Mouse (Mus musculus) embryonic facial prominence, embryonic 11.5 days (tissue): ENCODE results near the gene Vmn1r167. TPM values are rescaled to one million over a fixed set of nuclear protein-coding genes. Genes with fewer than 3 reads are reported as not detected.
"Not testable (repeated sequence)": the region's sequence is repeated elsewhere in the genome, so short reads cannot be mapped to it uniquely, and the experiment has no call there.

Source experiments
- ATAC-seq: fragments of 200-750 bp; cut with Nextera tagmentation; replicated peaks from 2 replicates; pipeline ENCODE4 v1.8.0; 2017; ENCODE audit warnings: low read depth; ENCODE audit not compliant: insufficient number of reproducible peaks, low FRiP score, low TSS enrichment
- DNase-seq: peaks from one replicate; pipeline ENCODE4 v3.0.0-alpha.2; 2015; ENCODE audit warnings: low spot score
- H3K27ac ChIP-seq: fragments of 300-500 bp; sonication (generic); replicated peaks from 2 replicates; pipeline ENCODE4 v1.5.1; 2014; ENCODE audit warnings: mild to moderate bottlenecking, low read depth, low read length, control low read depth
- H3K27me3 ChIP-seq: fragments of 300-500 bp; sonication (generic); 2 replicates; pipeline ENCODE4 v1.6.1; 2014; ENCODE audit warnings: mild to moderate bottlenecking, low read length, moderate library complexity, mixed read lengths; ENCODE audit not compliant: control insufficient read depth, insufficient read depth
- H3K36me3 ChIP-seq: fragments of 300-500 bp; sonication (generic); replicated peaks from 2 replicates; pipeline ENCODE4 v1.6.1; 2014; ENCODE audit warnings: low read depth, mild to moderate bottlenecking, low read length, moderate library complexity, mixed read lengths; ENCODE audit not compliant: control insufficient read depth, insufficient read depth
- H3K4me1 ChIP-seq: fragments of 300-500 bp; sonication (generic); 2 replicates; pipeline ENCODE4 v1.6.1; 2014; ENCODE audit warnings: low read length, mixed read lengths; ENCODE audit not compliant: control insufficient read depth, insufficient read depth
- H3K4me2 ChIP-seq: fragments of 300-500 bp; sonication (generic); 2 replicates; pipeline ENCODE4 v1.6.1; 2014; ENCODE audit warnings: low read depth, mild to moderate bottlenecking, control low read depth, low read length, moderate library complexity
- H3K4me3 ChIP-seq: fragments of 300-500 bp; sonication (generic); 2 replicates; pipeline ENCODE4 v1.5.1; 2014; ENCODE audit warnings: low read depth, low read length, control low read depth
- H3K9ac ChIP-seq: fragments of 300-500 bp; sonication (generic); replicated peaks from 2 replicates; pipeline ENCODE4 v1.6.1; 2014; ENCODE audit warnings: mild to moderate bottlenecking, control low read depth, low read length
- H3K9me3 ChIP-seq: fragments of 300-500 bp; sonication (generic); replicated peaks from 2 replicates; pipeline ENCODE4 v1.6.1; 2016; ENCODE audit warnings: mild to moderate bottlenecking, low read length, inconsistent platforms, mixed read lengths; ENCODE audit not compliant: control insufficient read depth
- WGBS: fragments of 180-500 bp; shearing (Covaris S2); extraction: QIAGEN DNeasy Blood & Tissue Kit; methylation state at CpG from one replicate; pipeline ENCODE4 v1.1.7; 2014; 5-methylcytosine and 5-hydroxymethylcytosine counted together
- polyA plus RNA-seq: library from polyadenylated mRNA; unstranded; fragments of >200 nt; fragmentation: Nextera tagmentation; extraction: Ambion mirVana; gene quantifications from 2 replicates; pipeline ENCODE4 v1.2.1, GENCODE M21; 2014

Vmn1r167 gene
- polyA plus RNA-seq = not detected in 2 replicates

- H3K4me2 ChIP-seq, ATAC-seq, H3K27me3 ChIP-seq, DNase-seq, H3K4me3 ChIP-seq, H3K27ac ChIP-seq, H3K36me3 ChIP-seq, H3K4me1 ChIP-seq, H3K9me3 ChIP-seq, H3K9ac ChIP-seq: not testable (repeated sequence)
- WGBS = 85% methylated on average over 2 of the region's 2 CpGs
Measured at GRCm38 (mm10) chr7:23507106-23507505, at the start of gene Vmn1r167. Gene Vmn1r167, minus strand, starts transcription at chr7:23507206.

GRCm38 (mm10) chr7:23539432-23539831 is 32.4 kb upstream of the Vmn1r167 start, which contains the start of gene Vmn1r168:
Gene Vmn1r168, plus strand, starts transcription at chr7:23539732.
- H3K9me3 ChIP-seq, H3K9ac ChIP-seq, H3K36me3 ChIP-seq, DNase-seq, H3K4me2 ChIP-seq, H3K4me3 ChIP-seq, H3K4me1 ChIP-seq, H3K27me3 ChIP-seq, H3K27ac ChIP-seq, ATAC-seq: not testable (repeated sequence)
- WGBS = no CpG with 5 or more reads among the region's 1 CpGs

GRCm38 (mm10) chr7:23472886-23473285 is 34.1 kb downstream of the Vmn1r167 start:
- not testable (repeated sequence) for H3K4me3 ChIP-seq, H3K9ac ChIP-seq, H3K9me3 ChIP-seq, DNase-seq, H3K27ac ChIP-seq, H3K4me2 ChIP-seq, ATAC-seq, H3K36me3 ChIP-seq, H3K27me3 ChIP-seq, H3K4me1 ChIP-seq
- WGBS = 63% methylated on average over 2 of the region's 2 CpGs

- H3K4me2 ChIP-seq, H3K27ac ChIP-seq, DNase-seq, ATAC-seq, H3K36me3 ChIP-seq, H3K4me1 ChIP-seq, H3K27me3 ChIP-seq, H3K4me3 ChIP-seq, H3K9me3 ChIP-seq, H3K9ac ChIP-seq: not testable (repeated sequence)
- 63% methylated on average over 3 of the region's 3 CpGs for WGBS
Measured at GRCm38 (mm10) chr7:23470832-23471231, 36.2 kb downstream of the Vmn1r167 start.

- not testable (repeated sequence) for H3K4me1 ChIP-seq
Measured at GRCm38 (mm10) chr7:23470201-23470600, 36.8 kb downstream of the Vmn1r167 start.

More at GRCm38 (mm10) chr7:23470201-23470600, 36.8 kb downstream of the Vmn1r167 start:
- H3K4me3 ChIP-seq, H3K27me3 ChIP-seq, H3K27ac ChIP-seq, H3K9ac ChIP-seq, ATAC-seq, DNase-seq, H3K4me2 ChIP-seq, H3K9me3 ChIP-seq, H3K36me3 ChIP-seq: not testable (repeated sequence)
- WGBS = 77% methylated on average over 3 of the region's 3 CpGs

Other genes starting within 250 kb of the Vmn1r167 start
- not detected in 2 replicates for gene Gm6902, start 228.3 kb downstream of the Vmn1r167 start, polyA plus RNA-seq
- not detected in 2 replicates for gene Nlrp4e, start 206.0 kb downstream of the Vmn1r167 start, polyA plus RNA-seq
- not detected in 2 replicates for gene Nlrp5, start 121.3 kb downstream of the Vmn1r167 start, polyA plus RNA-seq
- gene Vmn1r168, start 32.5 kb upstream of the Vmn1r167 start, polyA plus RNA-seq = not detected in 2 replicates
- gene Vmn1r169, start 68.3 kb upstream of the Vmn1r167 start, polyA plus RNA-seq = not detected in 2 replicates
- not detected in 2 replicates for gene Vmn1r170, start 99.0 kb upstream of the Vmn1r167 start, polyA plus RNA-seq
- gene Vmn1r171, start 123.5 kb upstream of the Vmn1r167 start, polyA plus RNA-seq = not detected in 2 replicates
- gene Vmn1r172, start 151.1 kb upstream of the Vmn1r167 start, polyA plus RNA-seq = not detected in 2 replicates
- not detected in 2 replicates for gene Vmn1r173, start 193.5 kb upstream of the Vmn1r167 start, polyA plus RNA-seq
- gene Vmn1r174, start 245.1 kb upstream of the Vmn1r167 start, polyA plus RNA-seq = not detected in 2 replicates